Mouse (Mus musculus) spleen, adult 2 months (tissue): Measurements from ENCODE around the gene Shf. TPM values are rescaled to one million over a fixed set of nuclear protein-coding genes. Genes with fewer than 3 reads are reported as not detected.
A peak's percentile ranks its signal among the peaks of the same experiment; 100 is the strongest.

Experiments used
- DNase-seq, 2 experiments: peaks; one replicate each; pipeline versions ENCODE4 v3.0.0 to v3.0.0-alpha.2; 2012 to 2021; ENCODE audit warnings: low spot score in 2 of 2, low read depth in 1 of 2
- H3K27ac ChIP-seq: fragments of 200-500 bp; 2 replicates; pipeline ENCODE4 v1.5.1; 2012; ENCODE audit warnings: low read length, inconsistent platforms; ENCODE audit not compliant: insufficient read depth
- H3K27me3 ChIP-seq: fragments of 200-500 bp; 2 replicates; pipeline ENCODE4 v1.6.1; 2012; ENCODE audit warnings: mild to moderate bottlenecking, moderate library complexity, low read length, inconsistent platforms; ENCODE audit not compliant: control insufficient read depth, insufficient read depth
- H3K36me3 ChIP-seq: fragments of 200-500 bp; 2 replicates; pipeline ENCODE4 v1.6.1; 2012; ENCODE audit warnings: mild to moderate bottlenecking, low read length, inconsistent platforms; ENCODE audit not compliant: control insufficient read depth, insufficient read depth
- H3K4me1 ChIP-seq: fragments of 200-500 bp; 2 replicates; pipeline ENCODE4 v1.6.1; 2011; ENCODE audit warnings: inconsistent platforms; ENCODE audit not compliant: control insufficient read depth, insufficient read depth, insufficient read length
- H3K4me3 ChIP-seq: fragments of 200-500 bp; 2 replicates; pipeline ENCODE4 v1.5.1; 2011; ENCODE audit warnings: mild to moderate bottlenecking, inconsistent platforms; ENCODE audit not compliant: insufficient read depth, insufficient read length; ENCODE audit errors: extremely low read depth
- CTCF ChIP-seq: fragments of 200-500 bp; IDR thresholded peaks from 2 replicates; pipeline ENCODE4 v1.5.1; 2011; ENCODE audit warnings: mild to moderate bottlenecking, inconsistent platforms; ENCODE audit not compliant: insufficient read depth, insufficient read length, insufficient replicate concordance; ENCODE audit errors: extremely low read depth
- POLR2A ChIP-seq: fragments of 200-500 bp; IDR thresholded peaks from 2 replicates; pipeline ENCODE4 v1.6.1; 2011; ENCODE audit warnings: low read depth, low read length, inconsistent platforms
- WGBS: fragments of 180-500 bp; shearing (Covaris S2); methylation state at CpG from one replicate; pipeline ENCODE4 v1.1.7; 2018; 5-methylcytosine and 5-hydroxymethylcytosine counted together
- polyA plus RNA-seq: library from polyadenylated mRNA; depleted of rRNA; stranded (reverse); fragments of >200 nt; gene quantifications from 2 replicates; pipeline ENCODE4 v1.2.3, GENCODE M21; 2012

The Shf gene
- polyA plus RNA-seq, 1 experiment: 4.3 TPM

DNA sequence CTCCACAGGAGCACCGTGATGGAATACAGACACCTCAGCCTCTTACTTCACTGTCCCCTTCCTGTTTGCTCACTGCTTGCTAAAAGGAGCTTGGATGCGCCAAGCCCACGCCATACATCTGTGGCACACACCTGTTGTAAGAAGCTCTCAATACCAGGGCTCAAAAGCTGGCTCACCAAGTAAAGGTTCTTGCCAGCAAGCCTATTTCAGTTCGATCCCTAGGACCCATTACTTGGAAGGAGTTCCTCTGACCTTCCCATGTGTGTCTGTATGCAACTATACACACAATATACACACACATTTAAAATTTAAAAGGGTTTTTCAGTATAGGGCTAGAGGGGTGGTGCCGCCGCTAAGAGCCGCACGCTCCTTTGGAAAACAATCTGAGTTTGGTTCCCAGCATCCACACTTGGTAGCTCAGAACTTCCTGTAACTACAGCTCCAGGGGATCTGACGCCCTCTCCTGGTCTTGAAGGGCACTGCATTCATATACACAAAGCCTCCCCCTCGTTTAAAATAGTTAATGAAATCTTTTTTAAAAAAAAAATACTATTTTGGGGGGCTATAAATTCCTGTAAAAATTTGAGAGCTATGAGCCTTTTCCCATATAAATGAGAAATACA is 3.6 kb downstream of the Shf start:
- no peaks in the 10 kb centered on the region for H3K27me3 ChIP-seq
- H3K4me1 ChIP-seq: peaks cover 11% of the 10 kb centered on the region
- DNase-seq: no peak
- H3K27ac ChIP-seq: no peak overlapping the region
- no peaks in the 10 kb centered on the region for H3K36me3 ChIP-seq
- no peak for TF ChIP-seq CTCF
- no peak for TF ChIP-seq POLR2A
- H3K4me3 ChIP-seq: no peak overlapping the region
- WGBS: 86% methylated on average over 10 of the region's 10 CpGs

DNA sequence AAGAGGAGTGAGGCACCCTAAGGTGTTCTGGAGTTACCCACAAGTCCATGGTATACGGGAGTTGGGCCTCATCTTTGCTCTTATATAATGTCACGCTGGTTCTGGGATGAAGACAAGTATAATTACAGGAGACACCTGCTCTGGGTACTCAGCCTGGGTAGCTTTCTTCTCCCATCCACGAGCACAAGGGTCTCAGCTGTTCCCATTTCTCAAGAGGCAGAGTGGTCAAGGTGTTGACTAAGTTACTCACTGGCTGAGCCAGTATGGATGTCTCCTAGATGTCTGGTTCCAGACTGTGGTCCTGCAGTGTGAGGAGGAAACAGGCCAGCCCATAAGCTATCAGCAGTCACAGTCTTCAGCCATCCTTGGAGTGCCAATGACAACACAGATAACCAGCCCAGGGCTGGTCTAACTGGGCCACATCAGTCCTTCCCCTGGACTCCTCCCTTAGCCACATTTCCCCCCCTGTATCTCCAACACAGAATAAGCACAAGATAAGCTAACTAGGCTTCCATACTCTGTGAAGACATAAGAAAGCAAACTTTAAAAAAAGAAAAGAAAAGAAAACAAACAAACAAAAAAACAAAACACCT is 4.5 kb downstream of the Shf start:
- WGBS: 81% methylated on average over 3 of the region's 3 CpGs
- no peak overlapping the region for H3K27ac ChIP-seq
- DNase-seq: no peak
- no peak for TF ChIP-seq POLR2A
- no peak for TF ChIP-seq CTCF
- H3K4me1 ChIP-seq: peaks cover 11% of the 10 kb centered on the region
- no peak overlapping the region for H3K4me3 ChIP-seq
- no peaks in the 10 kb centered on the region for H3K36me3 ChIP-seq
- no peaks in the 10 kb centered on the region for H3K27me3 ChIP-seq

DNA sequence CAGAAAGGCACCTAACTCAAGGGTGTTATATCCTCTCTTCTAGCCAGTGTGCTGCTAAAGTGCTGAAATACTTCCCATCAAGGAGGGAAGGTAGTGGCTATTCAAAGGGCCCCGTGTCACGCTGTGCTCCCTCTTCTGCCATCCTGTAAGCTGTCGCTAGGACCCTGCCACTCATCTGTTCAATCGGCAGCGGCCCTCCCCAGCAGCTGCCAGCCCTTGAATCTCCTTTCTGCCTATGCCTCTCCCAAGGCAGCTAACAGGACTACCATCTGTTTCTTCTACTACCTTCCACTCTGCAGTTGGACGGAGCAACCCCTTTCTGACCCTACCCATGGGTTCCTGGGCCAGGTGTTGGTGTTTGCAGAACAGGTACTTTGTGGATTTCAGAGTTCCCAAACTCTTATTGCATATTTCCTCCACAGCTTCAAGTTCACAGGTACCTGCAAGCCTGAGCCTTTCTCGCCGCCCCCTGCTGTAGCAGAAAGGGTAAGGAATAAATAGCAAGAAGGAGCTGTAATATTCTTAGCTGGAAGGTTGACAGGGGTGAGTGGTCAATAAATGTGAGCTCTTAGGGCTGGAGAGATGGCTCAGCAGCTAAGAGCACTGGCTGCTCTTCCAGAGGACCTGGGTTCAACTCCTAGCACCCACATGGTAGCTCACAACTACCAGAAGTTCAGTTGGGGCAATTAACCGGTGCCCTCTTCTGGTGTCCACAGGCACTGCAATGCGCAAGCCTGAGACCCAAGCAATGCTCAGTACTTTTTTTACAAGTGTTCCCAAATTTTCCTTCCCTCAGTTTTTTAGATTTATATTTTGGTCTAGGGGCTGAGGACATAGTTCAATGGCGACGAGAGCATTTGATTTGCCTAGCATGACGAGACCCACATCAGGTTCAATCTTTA is 6.1 kb downstream of the Shf start:
- Histone ChIP-seq H3K4me3 (no peak overlapping the region), H3K36me3 (no peaks in the 10 kb centered on the region), H3K27me3 (no peaks in the 10 kb centered on the region), H3K4me1 (peaks cover 8% of the 10 kb centered on the region; the same call in 1 of the 2 replicates), H3K27ac (no peak overlapping the region)
- no peak for TF ChIP-seq POLR2A
- TF ChIP-seq CTCF: no peak
- DNase-seq: no peak
- 91% methylated on average over 13 of the region's 13 CpGs for WGBS

DNA sequence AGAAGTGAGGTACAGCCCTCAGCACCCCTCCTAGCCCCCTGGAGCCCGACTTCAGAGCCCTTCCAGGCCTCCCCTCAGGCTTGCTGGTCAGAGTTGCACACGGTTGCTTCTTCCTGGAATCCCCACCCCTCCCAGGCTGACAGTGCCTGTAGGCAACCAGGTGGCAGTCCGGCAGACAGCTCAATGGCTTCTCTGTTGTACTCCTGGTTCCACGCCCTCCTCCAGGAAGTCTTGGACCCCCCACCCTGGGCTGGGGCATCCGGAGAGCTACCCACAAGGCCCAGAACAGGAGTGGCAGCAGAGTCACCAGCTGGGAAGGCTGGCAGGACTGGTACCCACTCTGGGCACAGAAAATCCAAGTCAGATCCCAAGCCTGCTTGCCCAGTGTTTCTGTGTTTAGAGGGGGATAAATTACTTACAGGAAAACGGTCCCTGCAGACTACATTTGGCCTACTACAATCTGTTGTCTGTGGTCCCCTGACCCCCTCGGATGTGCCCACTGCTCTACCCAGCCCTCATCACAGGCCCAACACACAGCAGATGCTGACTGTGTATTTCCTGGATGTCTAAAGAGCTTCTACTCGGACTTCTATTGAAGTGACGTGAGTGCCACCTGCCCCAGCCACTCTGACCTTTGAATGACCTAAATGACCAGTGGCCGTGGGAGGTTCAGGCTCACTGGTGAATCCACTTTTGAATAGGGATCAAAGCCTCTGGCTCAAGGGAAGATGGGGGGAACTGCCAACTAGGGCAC is 6.9 kb downstream of the Shf start:
- no peak overlapping the region for H3K4me3 ChIP-seq
- peaks cover 8% of the 10 kb centered on the region; the same call in 1 of the 2 replicates for H3K4me1 ChIP-seq
- no peaks in the 10 kb centered on the region for H3K27me3 ChIP-seq
- 63% methylated on average over 10 of the region's 10 CpGs for WGBS
- H3K27ac ChIP-seq: no peak overlapping the region
- TF ChIP-seq POLR2A (no peak), CTCF (no peak)
- no peak for DNase-seq
- H3K36me3 ChIP-seq: no peaks in the 10 kb centered on the region

DNA sequence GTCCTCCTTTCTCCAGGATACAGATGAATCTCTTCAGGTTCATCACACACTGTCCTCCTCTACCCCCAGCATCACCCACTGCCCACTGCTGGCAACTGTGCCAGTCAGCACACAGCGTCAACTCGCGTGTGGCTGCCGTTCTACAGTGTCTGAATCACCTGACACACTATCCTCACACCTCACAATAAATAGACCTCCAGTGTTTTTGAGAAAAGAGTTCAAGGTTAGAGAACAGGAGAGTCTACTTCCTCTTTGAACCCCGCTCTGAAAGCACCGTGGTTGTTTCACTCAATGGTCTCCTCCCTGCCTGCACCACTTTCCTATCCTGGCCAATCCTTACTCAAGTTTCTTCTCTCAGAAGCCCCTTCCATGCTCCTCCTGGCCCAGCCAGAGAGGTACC is 7.8 kb downstream of the Shf start:
- DNase-seq: no peak
- H3K36me3 ChIP-seq: no peaks in the 10 kb centered on the region
- H3K4me3 ChIP-seq: no peak overlapping the region
- TF ChIP-seq CTCF (no peak), POLR2A (no peak)
- no peaks in the 10 kb centered on the region for H3K27me3 ChIP-seq
- WGBS: 37% methylated on average over 6 of the region's 6 CpGs
- peaks cover 8% of the 10 kb centered on the region; the same call in 1 of the 2 replicates for H3K4me1 ChIP-seq
- H3K27ac ChIP-seq: peak overlapping the region; percentile 83

DNA sequence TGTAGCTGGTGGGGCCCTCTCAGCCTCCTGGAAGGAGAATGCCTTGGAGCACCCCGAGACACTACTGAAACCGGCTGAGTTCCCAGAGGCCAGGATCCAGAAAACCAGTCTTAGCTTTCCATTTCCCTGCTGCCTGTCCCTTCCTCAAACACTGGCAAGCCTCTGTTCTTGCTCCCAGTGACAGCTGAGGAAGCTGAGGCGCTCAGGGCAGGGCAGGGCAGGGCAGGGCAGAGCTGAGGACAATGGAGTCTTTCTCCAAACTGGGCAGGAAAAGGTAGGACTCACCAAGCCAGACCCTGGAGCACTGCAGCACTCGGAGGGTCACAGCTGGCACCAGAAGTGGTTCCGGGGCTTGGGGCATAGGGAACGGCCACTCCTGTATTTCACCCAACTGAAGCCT is 8.7 kb downstream of the Shf start:
- 91% methylated on average over 6 of the region's 6 CpGs for WGBS
- Histone ChIP-seq H3K27me3 (no peaks in the 10 kb centered on the region), H3K4me1 (peaks cover 8% of the 10 kb centered on the region; the same call in 1 of the 2 replicates), H3K4me3 (no peak overlapping the region), H3K36me3 (no peaks in the 10 kb centered on the region), H3K27ac (no peak overlapping the region)
- no peak for DNase-seq
- TF ChIP-seq POLR2A (no peak), CTCF (no peak)
